In genomic region chr15:11536076-11536620, GRCm38 (mm10) we compare ENCODE assay signal across 18 mouse cellular contexts.
DNase-seq lines count a peak whose midpoint lies in the region; ATAC-seq lines count a peak whose summit lies in the region.
"Had no signal": no experiment of that assay in that cellular context is flagged by ENCODE, and none has a peak within 500 bp of the region (broad histone marks: within the 10 kb centered on the region; RNA-seq: fewer than 3 reads in every experiment).

No protein-coding gene starts in this region.

- no peak overlapping the region for H3K4me3 ChIP-seq in kidney, embryonic 15.5 days (replicated peaks)
- H3K4me3 ChIP-seq in forebrain, embryonic 12.5 days (replicated peaks) = no peak overlapping the region
- no peak overlapping the region for H3K4me3 ChIP-seq in midbrain, embryonic 11.5 days (ENCODE audit: low read depth, low read length)
- H3K4me3 ChIP-seq: embryonic facial prominence, embryonic 15.5 days; forebrain, embryonic 13.5 days had no signal

- H3K9ac ChIP-seq in kidney, embryonic 15.5 days = no peak overlapping the region
- no peak overlapping the region for H3K9ac ChIP-seq in forebrain, embryonic 12.5 days
- H3K9ac ChIP-seq in midbrain, embryonic 11.5 days (ENCODE audit: low read length) = no peak overlapping the region
- H3K9ac ChIP-seq: embryonic facial prominence, embryonic 15.5 days; forebrain, embryonic 13.5 days; hindbrain, embryonic 14.5 days had no signal

- no peak for DNase-seq in kidney, postnatal 25 days
- DNase-seq in 3T3-L1 (ENCODE audit: low read depth, low spot score) = peak; percentile 58
- DNase-seq in Muller cell, postnatal 12 days (ENCODE audit: inconsistent ontology term) = peak; percentile 23
- DNase-seq in lung, postnatal 10 days = peak; percentile 73
- no peak for DNase-seq in midbrain, embryonic 11.5 days (ENCODE audit: low spot score, missing footprints)
- DNase-seq: cerebellum, adult 9-11 months; kidney, adult 18-20 months; layer of hippocampus, adult 9-11 months; midbrain, embryonic 14.5 days; thymus, postnatal 4 days had no signal

- H3K27me3 ChIP-seq in kidney, embryonic 15.5 days = no peaks in the 10 kb centered on the region
- H3K27me3 ChIP-seq in forebrain, embryonic 12.5 days = peaks cover 4% of the 10 kb centered on the region; the same call in 1 of the 2 replicates
- H3K27me3 ChIP-seq in midbrain, embryonic 11.5 days (ENCODE audit: control insufficient read depth, insufficient read depth, low read length) = no peaks in the 10 kb centered on the region
- H3K27me3 ChIP-seq: CH12.LX; embryonic facial prominence, embryonic 15.5 days; forebrain, embryonic 13.5 days had no signal

- WGBS in kidney, embryonic 15.5 days = 37% methylated on average over 7 of the region's 7 CpGs
- WGBS in forebrain, embryonic 12.5 days = 81% methylated on average over 7 of the region's 7 CpGs
- WGBS in midbrain, embryonic 11.5 days = 76% methylated on average over 7 of the region's 7 CpGs

- H3K9me3 ChIP-seq in kidney, embryonic 15.5 days (replicated peaks) = no peaks in the 10 kb centered on the region
- H3K9me3 ChIP-seq in forebrain, embryonic 12.5 days = no peaks in the 10 kb centered on the region
- no peaks in the 10 kb centered on the region for H3K9me3 ChIP-seq in midbrain, embryonic 11.5 days (ENCODE audit: control insufficient read depth, low read length)
- H3K9me3 ChIP-seq: embryonic facial prominence, embryonic 15.5 days; forebrain, embryonic 13.5 days had no signal

- peaks cover 10% of the 10 kb centered on the region for H3K4me1 ChIP-seq in kidney, embryonic 15.5 days
- H3K4me1 ChIP-seq in forebrain, embryonic 12.5 days = peaks cover 6% of the 10 kb centered on the region
- no peaks in the 10 kb centered on the region for H3K4me1 ChIP-seq in midbrain, embryonic 11.5 days (ENCODE audit: control insufficient read depth, insufficient read depth, low read length)
- H3K4me1 ChIP-seq: embryonic facial prominence, embryonic 15.5 days had no signal

- no peaks in the 10 kb centered on the region for H3K36me3 ChIP-seq in kidney, embryonic 15.5 days
- no peaks in the 10 kb centered on the region for H3K36me3 ChIP-seq in forebrain, embryonic 12.5 days (replicated peaks)
- H3K36me3 ChIP-seq in midbrain, embryonic 11.5 days (ENCODE audit: control insufficient read depth, insufficient read depth, low read length) = no peaks in the 10 kb centered on the region
- H3K36me3 ChIP-seq: embryonic facial prominence, embryonic 15.5 days had no signal

- H3K4me2 ChIP-seq in kidney, embryonic 15.5 days = no peak overlapping the region
- no peak overlapping the region for H3K4me2 ChIP-seq in forebrain, embryonic 12.5 days
- no peak overlapping the region for H3K4me2 ChIP-seq in midbrain, embryonic 11.5 days
- H3K4me2 ChIP-seq: embryonic facial prominence, embryonic 15.5 days; forebrain, embryonic 13.5 days; hindbrain, embryonic 14.5 days; liver, embryonic 11.5 days had no signal

- peak; percentile 30; the same call in 1 of the 2 replicates for ATAC-seq in kidney, embryonic 15.5 days (replicated peaks; ENCODE audit: low FRiP score)
- no peak for ATAC-seq in forebrain, embryonic 12.5 days (ENCODE audit: low FRiP score)
- ATAC-seq in midbrain, embryonic 11.5 days (ENCODE audit: low FRiP score) = no peak
- ATAC-seq: forebrain, embryonic 13.5 days had no signal

- H3K27ac ChIP-seq in kidney, embryonic 15.5 days = no peak overlapping the region
- H3K27ac ChIP-seq in forebrain, embryonic 12.5 days = no peak overlapping the region
- H3K27ac ChIP-seq in midbrain, embryonic 11.5 days (ENCODE audit: low read depth, low read length) = no peak overlapping the region
- H3K27ac ChIP-seq: embryonic facial prominence, embryonic 15.5 days; forebrain, embryonic 13.5 days; hindbrain, embryonic 14.5 days; macrophage had no signal

Comparison
In these comparisons a context has a peak if more than half of its experiments do, and no peak if none do; other contexts are left out.
1. DNase-seq: peak in 3T3-L1 (single experiment), Muller cell, postnatal 12 days (single experiment) and lung, postnatal 10 days (single experiment); none in kidney, postnatal 25 days (0 of 2) and midbrain, embryonic 11.5 days (single experiment).